Mouse (Mus musculus): ENCODE measurements around the gene Nabp1.

- TF ChIP-seq CTCF (IDR thresholded peaks at IDR 0.05; ENCODE audit: low read depth) (no peak), EP300 (IDR thresholded peaks at IDR 0.05; ENCODE audit: low read depth) (no peak)
Observed at GRCm38 (mm10) chr1:51498601-51499098, 20.4 kb upstream of the Nabp1 start.
